In genomic region chr9:63960829-63961185, GRCm38 (mm10) we compare ENCODE assay signal across 10 mouse cellular contexts.
DNase-seq lines count a peak whose midpoint lies in the region; ATAC-seq lines count a peak whose summit lies in the region.
"Had no signal": no experiment of that assay in that cellular context is flagged by ENCODE, and none has a peak within 500 bp of the region (broad histone marks: within the 10 kb centered on the region; RNA-seq: fewer than 3 reads in every experiment).

No protein-coding gene starts in this region.

- DNase-seq in hindbrain, embryonic 10.5 days (ENCODE audit: low spot score), result no peak
- no peak for DNase-seq in liver, embryonic 13.5 days
- no peak for DNase-seq in frontal cortex, postnatal 36 days (ENCODE audit: low spot score in 2 of 2)
- no peak for DNase-seq in cerebellum, adult 11-12 months
- no peak for DNase-seq in ovary, postnatal 10 days (ENCODE audit: low spot score)

- H3K36me3 ChIP-seq in hindbrain, embryonic 10.5 days, result no peaks in the 10 kb centered on the region
- no peaks in the 10 kb centered on the region for H3K36me3 ChIP-seq in hindbrain, embryonic 16.5 days (ENCODE audit: control insufficient read depth, insufficient read depth, low read length)
- no peaks in the 10 kb centered on the region for H3K36me3 ChIP-seq in forebrain, embryonic 13.5 days (ENCODE audit: poor library complexity, severe bottlenecking)
- H3K36me3 ChIP-seq in liver, embryonic 13.5 days, result no peaks in the 10 kb centered on the region
- H3K36me3 ChIP-seq: G1E had no signal

- no peak overlapping the region for H3K9ac ChIP-seq in hindbrain, embryonic 16.5 days (ENCODE audit: low read depth, low read length)
- H3K9ac ChIP-seq in forebrain, embryonic 13.5 days, result peak overlapping the region; percentile 55; the same call in 1 of the 2 replicates
- H3K9ac ChIP-seq in liver, embryonic 13.5 days, result no peak overlapping the region

- 3% methylated on average over 4 of the region's 4 CpGs for WGBS in hindbrain, embryonic 10.5 days
- 11% methylated on average over 4 of the region's 4 CpGs for WGBS in hindbrain, embryonic 16.5 days
- WGBS in forebrain, embryonic 13.5 days, result 11% methylated on average over 4 of the region's 4 CpGs
- WGBS in liver, embryonic 13.5 days (ENCODE audit: insufficient replicate concordance), result 24% methylated on average over 4 of the region's 4 CpGs

- peak overlapping the region; percentile 38 for H3K4me3 ChIP-seq in hindbrain, embryonic 10.5 days
- no peak overlapping the region for H3K4me3 ChIP-seq in hindbrain, embryonic 16.5 days (ENCODE audit: low read length)
- H3K4me3 ChIP-seq in brown adipose tissue, adult 24 weeks (ENCODE audit: insufficient read depth, low read depth, low read length), result peak overlapping the region; percentile 42; the same call in 1 of the 2 replicates
- no peak overlapping the region for H3K4me3 ChIP-seq in forebrain, embryonic 13.5 days
- no peak overlapping the region for H3K4me3 ChIP-seq in liver, embryonic 13.5 days (replicated peaks)
- H3K4me3 ChIP-seq: myocyte had no signal

- no peak overlapping the region for H3K4me2 ChIP-seq in hindbrain, embryonic 16.5 days (ENCODE audit: low read length)
- H3K4me2 ChIP-seq in forebrain, embryonic 13.5 days, result peak overlapping the region; percentile 30
- peak overlapping the region; percentile 10; the same call in 1 of the 2 replicates for H3K4me2 ChIP-seq in liver, embryonic 13.5 days

- 0 out of 2 replicates have a peak, but pooled peaks cover 4% of the 10 kb centered on the region for H3K27me3 ChIP-seq in hindbrain, embryonic 10.5 days (ENCODE audit: insufficient read depth, poor library complexity, severe bottlenecking)
- no peaks in the 10 kb centered on the region; the same call in 1 of the 2 replicates for H3K27me3 ChIP-seq in hindbrain, embryonic 16.5 days (replicated peaks; ENCODE audit: control insufficient read depth, insufficient read depth, low read length)
- H3K27me3 ChIP-seq in forebrain, embryonic 13.5 days, result 0 out of 2 replicates have a peak, but pooled peaks cover 2% of the 10 kb centered on the region
- H3K27me3 ChIP-seq in liver, embryonic 13.5 days, result no peaks in the 10 kb centered on the region

- H3K9me3 ChIP-seq in hindbrain, embryonic 10.5 days, result no peaks in the 10 kb centered on the region
- H3K9me3 ChIP-seq in hindbrain, embryonic 16.5 days (ENCODE audit: control insufficient read depth, low read length), result no peaks in the 10 kb centered on the region
- no peaks in the 10 kb centered on the region for H3K9me3 ChIP-seq in forebrain, embryonic 13.5 days (replicated peaks)
- H3K9me3 ChIP-seq in liver, embryonic 13.5 days (replicated peaks), result no peaks in the 10 kb centered on the region
- H3K9me3 ChIP-seq: G1E had no signal

- H3K4me1 ChIP-seq in hindbrain, embryonic 10.5 days (replicated peaks), result peaks cover 82% of the 10 kb centered on the region
- H3K4me1 ChIP-seq in hindbrain, embryonic 16.5 days (ENCODE audit: control insufficient read depth, insufficient read depth, low read depth, low read length), result peaks cover 29% of the 10 kb centered on the region
- peaks cover 54% of the 10 kb centered on the region for H3K4me1 ChIP-seq in brown adipose tissue, adult 24 weeks (ENCODE audit: control insufficient read depth, insufficient read depth, insufficient read length, low read length)
- H3K4me1 ChIP-seq in forebrain, embryonic 13.5 days, result peaks cover 54% of the 10 kb centered on the region
- H3K4me1 ChIP-seq in liver, embryonic 13.5 days (replicated peaks), result peaks cover 79% of the 10 kb centered on the region

- H3K27ac ChIP-seq in hindbrain, embryonic 10.5 days, result peak overlapping the region; percentile 90
- H3K27ac ChIP-seq in hindbrain, embryonic 16.5 days (ENCODE audit: low read depth, low read length), result no peak overlapping the region; the same call in 1 of the 2 replicates
- H3K27ac ChIP-seq in brown adipose tissue, adult 24 weeks (replicated peaks; ENCODE audit: low read depth, low read length), result peak overlapping the region; percentile 87
- H3K27ac ChIP-seq in forebrain, embryonic 13.5 days, result no peak overlapping the region
- peak overlapping the region; percentile 24; the same call in 1 of the 2 replicates for H3K27ac ChIP-seq in liver, embryonic 13.5 days

- ATAC-seq in hindbrain, embryonic 16.5 days, result no peak
- ATAC-seq in forebrain, embryonic 13.5 days, result no peak
- ATAC-seq in liver, embryonic 13.5 days (ENCODE audit: low read depth), result no peak

Comparison
In these comparisons a context has a peak if more than half of its experiments do, and no peak if none do; other contexts are left out.
1. H3K27ac ChIP-seq: peak in hindbrain, embryonic 10.5 days (single experiment), brown adipose tissue, adult 24 weeks (single experiment) and liver, embryonic 13.5 days (single experiment); none in hindbrain, embryonic 16.5 days (single experiment) and forebrain, embryonic 13.5 days (single experiment).
2. H3K4me3 ChIP-seq: peak in hindbrain, embryonic 10.5 days (single experiment) and brown adipose tissue, adult 24 weeks (single experiment); none in hindbrain, embryonic 16.5 days (single experiment), forebrain, embryonic 13.5 days (single experiment) and liver, embryonic 13.5 days (single experiment).